Mouse (Mus musculus) left cerebral cortex, adult 2 months (tissue): ENCODE results near the gene Cox6b1. TPM values are rescaled to one million over a fixed set of nuclear protein-coding genes. Genes with fewer than 3 reads are reported as not detected.

Source experiments
- DNase-seq, 2 experiments: peaks; one replicate each; pipeline ENCODE4 v3.0.0; 2021 to 2022; ENCODE audit warnings: low spot score in 2 of 2, mixed read lengths in 1 of 2; ENCODE audit errors: extremely low spot score in 1 of 2
- H3K27ac ChIP-seq: fragments of 200-600 bp; 2 replicates; pipeline ENCODE4 v1.8.1; 2022
- H3K4me3 ChIP-seq: fragments of 200-600 bp; 2 replicates; pipeline ENCODE4 v1.8.1; 2022
- CTCF ChIP-seq: fragments of 200-600 bp; IDR thresholded peaks from 2 replicates; pipeline ENCODE4 v1.8.1; 2022; ENCODE audit warnings: antibody characterized with exemption, mild to moderate bottlenecking, moderate library complexity
- intact Hi-C: fragments of 180-260 bp; cut with DNase I; formaldehyde crosslinking; loops from one replicate; pipeline ENCODE4 v1.15.1; 2025
- microRNA-seq, 2 experiments: library from miRNA; unstranded; fragments of <30 nt; microRNA quantifications; one replicate each; pipeline ENCODE4 v1.2.0; 2021
- total RNA-seq, 2 experiments: library from RNA; stranded (reverse); gene quantifications; 2 replicates each; pipeline ENCODE4 v1.2.3; 2021

Cox6b1 gene
- total RNA-seq, 2 experiments from 2014 or later: 565 to 587 TPM

- intact Hi-C loops: no loop called here
- Histone ChIP-seq H3K27ac (no peak overlapping the region), H3K4me3 (no peak overlapping the region)
- no peak for TF ChIP-seq CTCF
- no peak for DNase-seq
Measured at GRCm38 (mm10) chr7:30572969-30573368, 53.0 kb downstream of the Cox6b1 start.

- intact Hi-C loops: no loop called here
- no peak for DNase-seq
- H3K4me3 ChIP-seq: no peak overlapping the region
- TF ChIP-seq CTCF: no peak
- H3K27ac ChIP-seq: no peak overlapping the region
Measured at GRCm38 (mm10) chr7:30572389-30572788, 53.6 kb downstream of the Cox6b1 start.

GRCm38 (mm10) chr7:30567555-30567954 is 58.4 kb downstream of the Cox6b1 start:
- Histone ChIP-seq H3K4me3 (no peak overlapping the region), H3K27ac (no peak overlapping the region)
- intact Hi-C loops: no loop called here
- no peak for DNase-seq
- TF ChIP-seq CTCF: no peak

Small RNA genes lying within 50 kb of the gene (microRNA-seq; reads per million reads assigned to microRNA genes)
- gene Mir3569: 0.48 to 1.2 reads per million in 2 experiments

Other genes with a start within 250 kb of the Cox6b1 start
- 10 to 100 TPM; 25.9 to 26.6 TPM for gene Tyrobp, start 212.4 kb downstream of the Cox6b1 start, total RNA-seq
- gene Hcst, start 206.3 kb downstream of the Cox6b1 start, total RNA-seq: 1 to 10 TPM in 1 of 2 experiments, not detected in 1; 3.1 TPM
- gene Nfkbid, start 204.4 kb downstream of the Cox6b1 start, total RNA-seq: 1 to 10 TPM; 3.9 to 5.1 TPM
- 1,000 to 10,000 TPM; 1,205 to 1,260 TPM for gene Aplp1, start 180.6 kb downstream of the Cox6b1 start, total RNA-seq
- 10 to 100 TPM; 11.0 to 11.9 TPM for gene Kirrel2, start 168.5 kb downstream of the Cox6b1 start, total RNA-seq
- gene Nphs1, start 167.8 kb downstream of the Cox6b1 start, total RNA-seq: 1 to 10 TPM in 1 of 2 experiments, under 1 TPM in 1; 0.79 to 1.1 TPM
- not detected for gene Prodh2, start 132.5 kb downstream of the Cox6b1 start, total RNA-seq
- 100 to 1,000 TPM; 182 to 220 TPM for gene Arhgap33, start 91.1 kb downstream of the Cox6b1 start, total RNA-seq
- 1 to 10 TPM; 4.4 to 5.0 TPM for gene Hspb6, start 74.0 kb downstream of the Cox6b1 start, total RNA-seq
- gene Proser3, start 73.9 kb downstream of the Cox6b1 start, total RNA-seq: 1 to 10 TPM; 4.9 to 5.2 TPM
- gene Lin37, start 66.3 kb downstream of the Cox6b1 start, total RNA-seq: 10 to 100 TPM; 42.9 to 43.2 TPM
- gene U2af1l4, start 62.9 kb downstream of the Cox6b1 start, total RNA-seq: 10 to 100 TPM; 67.4 to 74.4 TPM
- 1 to 10 TPM; 6.4 to 8.8 TPM for gene Gm49396, start 62.8 kb downstream of the Cox6b1 start, total RNA-seq
- gene Psenen, start 62.5 kb downstream of the Cox6b1 start, total RNA-seq: 10 to 100 TPM; 84.9 to 93.8 TPM
- gene Igflr1, start 60.7 kb downstream of the Cox6b1 start, total RNA-seq: 1 to 10 TPM; 3.8 to 6.6 TPM
- gene Kmt2b, start 37.4 kb downstream of the Cox6b1 start, total RNA-seq: 10 to 100 TPM; 53.4 to 57.4 TPM
- not detected for gene Zbtb32, start 27.2 kb downstream of the Cox6b1 start, total RNA-seq
- gene Upk1a, start 13.3 kb downstream of the Cox6b1 start, total RNA-seq: under 1 TPM; 0.48 to 0.96 TPM
- gene Etv2, start 9.7 kb upstream of the Cox6b1 start, total RNA-seq: not detected
- gene Rbm42, start 24.2 kb upstream of the Cox6b1 start, total RNA-seq: 10 to 100 TPM; 67.7 to 67.8 TPM
- gene Haus5, start 38.8 kb upstream of the Cox6b1 start, total RNA-seq: 1 to 10 TPM; 4.7 to 5.2 TPM
- gene Pmis2, start 45.5 kb upstream of the Cox6b1 start, total RNA-seq: not detected
- not detected for gene 2200002J24Rik, start 72.8 kb upstream of the Cox6b1 start, total RNA-seq
- under 1 TPM; 0.70 TPM for gene Atp4a, start 86.1 kb upstream of the Cox6b1 start, total RNA-seq
- gene Tmem147, start 103.4 kb upstream of the Cox6b1 start, total RNA-seq: 100 to 1,000 TPM; 119 to 127 TPM
- not detected for gene Gapdhs, start 117.5 kb upstream of the Cox6b1 start, total RNA-seq
- 1 to 10 TPM; 7.8 to 8.7 TPM for gene Sbsn, start 125.3 kb upstream of the Cox6b1 start, total RNA-seq
- 1 to 10 TPM; 1.9 to 2.1 TPM for gene Dmkn, start 137.6 kb upstream of the Cox6b1 start, total RNA-seq
- gene Krtdap, start 161.7 kb upstream of the Cox6b1 start, total RNA-seq: not detected
- not detected for gene Ffar2, start 197.6 kb upstream of the Cox6b1 start, total RNA-seq
- not detected for gene Ffar3, start 230.0 kb upstream of the Cox6b1 start, total RNA-seq
- gene Ffar1, start 235.4 kb upstream of the Cox6b1 start, total RNA-seq: not detected